Mouse (Mus musculus) gastrocnemius, adult 8-10 months (tissue): ENCODE results near the gene 2700097O09Rik. TPM values are rescaled to one million over a fixed set of nuclear protein-coding genes. Genes with fewer than 3 reads are reported as not detected.
"Not testable (repeated sequence)": the region's sequence is repeated elsewhere in the genome, so short reads cannot be mapped to it uniquely, and the experiment has no call there.

Experiments used
- DNase-seq, 2 experiments: peaks; one replicate each; pipeline ENCODE4 v3.0.0; 2022; ENCODE audit warnings: low spot score in 2 of 2
- total RNA-seq, 4 experiments: library from RNA; stranded (reverse); gene quantifications; 2 replicates each; pipeline ENCODE4 v1.2.4; 2022

The 2700097O09Rik gene
- total RNA-seq, 4 experiments from 2014 or later = 4.5 to 10.3 (median 8.1) TPM

GRCm38 (mm10) chr12:55049731-55050353 lies 30.1 kb downstream of the 2700097O09Rik start:
- DNase-seq = no peak

DNA sequence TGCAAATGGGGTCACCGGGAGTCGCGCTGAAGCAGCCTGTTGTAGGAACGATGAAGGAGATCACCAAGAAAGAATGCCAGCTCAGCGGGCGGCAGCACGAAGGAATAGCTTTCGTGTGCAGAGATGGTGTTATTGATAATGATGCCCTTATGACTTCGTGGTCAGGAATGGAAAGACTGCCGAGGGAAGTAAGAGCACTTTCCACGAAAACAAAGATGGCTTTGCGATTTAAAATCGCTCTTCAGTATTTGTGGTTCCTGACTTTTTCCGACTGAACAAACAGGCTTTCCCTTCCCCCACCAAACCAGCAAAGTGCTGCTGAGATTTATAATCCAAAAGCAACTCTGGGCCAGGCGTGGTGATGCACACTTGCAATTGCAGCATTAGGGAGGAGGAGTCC lies 38.9 kb downstream of the 2700097O09Rik start:
- DNase-seq = no peak

DNA sequence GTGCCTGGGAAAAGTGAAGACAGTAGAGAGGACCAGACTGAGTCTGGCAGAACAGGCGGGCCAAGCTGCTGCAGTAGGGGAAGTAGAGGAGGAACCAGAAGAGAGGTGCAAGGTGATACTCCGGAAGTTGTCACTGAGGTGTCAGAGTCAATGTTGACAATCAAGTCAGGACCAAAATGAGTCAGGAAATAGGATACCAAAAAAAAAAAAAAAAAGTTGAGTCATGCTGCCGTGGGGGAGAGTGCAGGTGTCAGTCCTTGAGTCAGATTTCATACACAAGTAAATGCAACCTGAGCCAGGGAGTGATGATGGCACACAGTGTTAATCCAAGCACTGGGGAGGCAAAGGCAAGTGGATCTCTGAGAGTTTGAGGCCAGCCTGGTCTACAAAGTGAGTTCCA lies 52.8 kb downstream of the 2700097O09Rik start:
- DNase-seq = no peak

GRCm38 (mm10) chr12:55023284-55023683 lies 56.6 kb downstream of the 2700097O09Rik start:
- no peak for DNase-seq

GRCm38 (mm10) chr12:55019421-55019877 lies 60.5 kb downstream of the 2700097O09Rik start:
- no peak for DNase-seq

GRCm38 (mm10) chr12:55017119-55017721 lies 62.7 kb downstream of the 2700097O09Rik start:
- DNase-seq = no peak

- DNase-seq = no peak
Measured at GRCm38 (mm10) chr12:55016339-55017118, 63.4 kb downstream of the 2700097O09Rik start.

GRCm38 (mm10) chr12:55015428-55015827 lies 64.5 kb downstream of the 2700097O09Rik start:
- DNase-seq = no peak

DNA sequence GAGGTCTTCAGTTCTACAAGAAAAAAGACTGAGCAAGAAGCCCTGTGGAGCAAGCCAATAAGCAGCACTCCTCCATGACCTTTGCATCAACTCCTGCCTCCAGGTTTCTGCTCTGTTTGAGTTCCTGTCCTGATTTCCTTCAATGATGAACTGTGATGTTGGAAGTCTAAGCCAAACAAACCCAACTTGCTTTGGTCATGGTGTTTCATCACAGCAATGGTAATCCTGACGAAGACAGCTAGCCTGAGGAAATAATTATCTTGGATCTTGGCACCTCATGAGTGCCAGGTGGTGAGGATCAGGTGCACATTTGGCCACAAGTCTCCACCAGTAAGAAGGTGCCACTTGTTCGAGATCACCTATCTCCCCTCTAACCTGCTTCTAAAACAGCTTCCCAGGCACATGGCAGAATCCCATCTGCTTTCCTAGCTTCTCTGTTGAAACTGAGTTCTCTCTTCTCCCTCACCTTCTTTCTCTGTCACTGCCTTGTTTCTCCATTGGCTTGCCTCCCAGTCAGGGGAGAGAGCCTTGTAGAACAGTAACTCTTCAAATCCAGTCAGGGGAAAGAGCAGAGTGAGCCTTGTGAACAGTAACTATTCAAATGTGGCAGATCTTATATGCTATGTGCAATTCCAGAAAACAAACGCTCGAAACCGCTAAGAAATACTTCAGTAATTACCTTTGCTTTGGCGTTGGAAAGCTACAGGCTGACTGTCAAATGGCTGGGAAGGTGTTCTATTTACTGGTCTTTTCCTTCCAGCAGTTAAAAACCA lies 66.1 kb downstream of the 2700097O09Rik start, which contains the start of gene Baz1a:
TSS of gene Baz1a (minus strand) at position 723 of the 773 bp plus-strand sequence.
- no peak for DNase-seq

DNA sequence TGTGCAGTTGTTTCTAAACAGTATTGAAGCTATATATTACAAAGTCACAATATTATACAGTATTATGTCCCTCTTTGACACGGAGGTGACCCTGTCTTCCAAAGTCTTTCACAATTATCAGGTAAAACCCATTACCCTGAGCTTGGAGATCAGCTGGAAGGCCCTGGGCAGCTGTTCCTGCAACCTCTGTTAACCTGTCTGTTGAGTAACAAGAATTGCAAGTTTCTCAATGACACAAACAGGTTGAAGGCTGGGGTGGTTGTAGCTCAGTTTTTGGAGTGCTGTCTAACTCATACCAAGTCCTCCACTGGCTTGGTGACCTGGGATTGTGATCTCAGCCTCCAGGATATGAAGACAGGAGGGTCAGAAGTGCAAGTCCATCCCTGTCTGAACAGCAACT lies 66.9 kb downstream of the 2700097O09Rik start:
- DNase-seq = no peak

GRCm38 (mm10) chr12:55007361-55008008 lies 72.4 kb downstream of the 2700097O09Rik start:
- no peak for DNase-seq

GRCm38 (mm10) chr12:55006071-55006470 lies 73.8 kb downstream of the 2700097O09Rik start:
- no peak for DNase-seq

GRCm38 (mm10) chr12:55004396-55004795 lies 75.5 kb downstream of the 2700097O09Rik start:
- DNase-seq = no peak

DNA sequence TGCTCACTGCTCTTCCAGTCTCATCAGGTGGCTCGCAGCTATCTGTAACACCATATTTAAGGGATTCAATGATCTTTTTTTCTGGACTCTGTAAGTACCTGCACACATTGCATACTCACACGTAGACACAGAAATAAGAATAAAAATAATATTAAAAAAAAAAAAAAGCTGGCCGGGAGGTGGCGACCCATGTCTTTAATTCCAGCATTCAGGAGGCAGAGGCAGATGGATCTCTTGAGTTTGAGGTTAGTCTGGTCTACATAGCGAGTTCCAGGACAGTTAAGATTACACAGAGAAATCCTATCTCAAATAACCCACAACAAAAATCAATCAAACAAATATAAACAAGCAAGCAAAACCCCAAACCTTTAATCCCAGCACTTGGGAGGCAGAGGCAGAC lies 76.1 kb downstream of the 2700097O09Rik start:
- DNase-seq = no peak

GRCm38 (mm10) chr12:55002532-55002931 lies 77.4 kb downstream of the 2700097O09Rik start:
- not testable (repeated sequence) for DNase-seq

DNA sequence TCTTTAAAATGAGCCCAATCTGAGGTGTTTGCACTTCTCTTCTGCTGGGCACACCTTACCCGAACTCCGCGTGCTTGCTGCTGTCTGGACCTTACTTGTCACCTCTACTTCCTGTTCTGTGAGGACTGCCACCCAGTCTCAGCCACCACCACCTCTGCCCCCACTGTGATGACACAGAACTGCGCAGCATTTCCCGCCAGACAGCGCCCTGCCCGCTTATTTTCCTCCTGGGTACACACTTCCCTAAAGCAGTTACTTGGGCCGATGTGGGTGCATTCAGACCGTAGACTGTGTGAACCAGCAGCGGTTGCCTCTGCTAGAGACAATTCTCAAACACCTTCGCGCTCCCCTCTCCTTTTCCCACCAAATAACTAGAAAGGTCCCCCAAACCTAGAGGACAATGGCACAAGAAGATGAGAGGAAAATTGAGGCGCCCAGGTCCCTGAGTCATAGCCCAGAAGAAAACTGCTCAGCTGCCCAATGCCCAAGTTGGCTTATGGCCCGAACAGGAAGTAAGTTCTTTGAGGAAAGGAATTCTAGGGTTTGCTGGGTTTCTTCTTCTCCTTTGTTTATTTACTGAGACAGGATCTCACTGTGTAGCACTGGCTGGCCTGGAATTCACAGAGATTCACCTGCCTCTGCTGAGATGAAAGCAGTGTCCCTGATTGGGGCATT lies 80.8 kb downstream of the 2700097O09Rik start:
- DNase-seq = peak in 1 of 2 experiments; percentile 6

DNA sequence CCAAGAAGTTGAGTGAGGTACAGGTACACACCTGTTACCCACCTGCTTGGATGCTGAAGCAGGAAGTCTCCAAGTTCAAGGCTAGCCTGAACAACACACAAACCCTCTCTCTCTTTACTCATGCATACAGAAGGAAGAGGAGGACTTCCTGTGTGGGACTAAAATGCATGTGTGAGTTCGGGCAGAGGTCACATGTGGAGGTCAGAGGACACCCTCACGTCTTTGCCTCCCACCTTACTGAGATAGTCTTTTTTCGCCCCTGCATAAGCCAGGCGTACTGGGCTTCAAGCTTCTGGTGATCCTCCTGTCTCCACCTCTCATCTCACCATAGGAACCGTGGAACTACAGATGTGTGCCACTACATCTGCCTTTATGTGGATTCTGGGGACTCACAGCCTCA lies 81.5 kb downstream of the 2700097O09Rik start:
- DNase-seq = no peak

GRCm38 (mm10) chr12:54996979-54997474 lies 82.9 kb downstream of the 2700097O09Rik start:
- DNase-seq = no peak

GRCm38 (mm10) chr12:54995965-54996364 lies 83.9 kb downstream of the 2700097O09Rik start:
- no peak for DNase-seq
